Mouse (Mus musculus) E14TG2a.4 (cell line): ENCODE measurements around the gene Rps6ka3.

Experiments used
- H3K27me3 ChIP-seq: 2 replicates; pipeline ENCODE4 v1.6.1; 2014; ENCODE audit warnings: low read length, control low read depth; ENCODE audit not compliant: insufficient read depth
- H3K36me3 ChIP-seq: 2 replicates; pipeline ENCODE4 v1.6.1; 2014; ENCODE audit warnings: low read length, control low read depth; ENCODE audit not compliant: insufficient read depth
- H3K4me1 ChIP-seq: replicated peaks from 2 replicates; pipeline ENCODE4 v1.6.1; 2014; ENCODE audit warnings: low read depth, low read length, control low read depth
- H3K4me3 ChIP-seq: replicated peaks from 2 replicates; pipeline ENCODE4 v1.5.1; 2014; ENCODE audit warnings: mild to moderate bottlenecking, low read length
- H3K9me3 ChIP-seq: 2 replicates; pipeline ENCODE4 v1.6.1; 2014; ENCODE audit warnings: low read length, control low read depth
- CTCF ChIP-seq: conservative IDR thresholded peaks from 2 replicates; pipeline ENCODE4 v1.5.1; 2014; ENCODE audit warnings: low read length
- NANOG ChIP-seq: IDR thresholded peaks from 2 replicates; pipeline ENCODE4 v1.6.1; 2014; ENCODE audit warnings: borderline replicate concordance, low read length, mixed read lengths
- POU5F1 ChIP-seq: IDR thresholded peaks from 2 replicates; pipeline ENCODE4 v1.6.1; 2014; ENCODE audit warnings: low read length, borderline replicate concordance

The Rps6ka3 gene

GRCm38 (mm10) chrX:159210007-159210406, at the start of gene Rps6ka3:
TSS of gene Rps6ka3 (plus strand) at chrX:159210307.
- H3K36me3 ChIP-seq = no peaks in the 10 kb centered on the region
- TF ChIP-seq CTCF (no peak), POU5F1 (no peak), NANOG (no peak)

GRCm38 (mm10) chrX:159169200-159169599, 40.9 kb upstream of the Rps6ka3 start:
- Histone ChIP-seq H3K27me3 (no peaks in the 10 kb centered on the region), H3K4me3 (no peak overlapping the region), H3K9me3 (no peaks in the 10 kb centered on the region), H3K4me1 (no peaks in the 10 kb centered on the region), H3K36me3 (no peaks in the 10 kb centered on the region)
- TF ChIP-seq NANOG = no peak
- TF ChIP-seq CTCF = no peak
- TF ChIP-seq POU5F1 = no peak

More at GRCm38 (mm10) chrX:159210007-159210406, at the start of gene Rps6ka3:
- Histone ChIP-seq H3K4me3 (no peak within 1 kb of the TSS), H3K4me1 (no peaks in the 10 kb centered on the region), H3K9me3 (no peaks in the 10 kb centered on the region), H3K27me3 (no peaks in the 10 kb centered on the region)

- Histone ChIP-seq H3K4me1 (no peaks in the 10 kb centered on the region), H3K36me3 (no peaks in the 10 kb centered on the region), H3K9me3 (no peaks in the 10 kb centered on the region), H3K27me3 (no peaks in the 10 kb centered on the region), H3K4me3 (no peak overlapping the region)
- TF ChIP-seq CTCF = no peak
- no peak for TF ChIP-seq POU5F1
- no peak for TF ChIP-seq NANOG
These were observed 38.5 kb upstream of the Rps6ka3 start for GRCm38 (mm10) chrX:159171579-159171978.

GRCm38 (mm10) chrX:159191581-159191980, 18.5 kb upstream of the Rps6ka3 start:
- Histone ChIP-seq H3K36me3 (no peaks in the 10 kb centered on the region), H3K4me1 (no peaks in the 10 kb centered on the region), H3K9me3 (no peaks in the 10 kb centered on the region), H3K4me3 (no peak overlapping the region), H3K27me3 (no peaks in the 10 kb centered on the region)
- TF ChIP-seq NANOG (no peak), CTCF (no peak), POU5F1 (no peak)

- no peak for TF ChIP-seq CTCF
- TF ChIP-seq NANOG = no peak
- TF ChIP-seq POU5F1 = no peak
These were observed 10.6 kb upstream of the Rps6ka3 start for GRCm38 (mm10) chrX:159199495-159199894.

GRCm38 (mm10) chrX:159200101-159200500, 10.0 kb upstream of the Rps6ka3 start:
- H3K4me3 ChIP-seq = no peak overlapping the region
- no peaks in the 10 kb centered on the region for H3K27me3 ChIP-seq
- no peaks in the 10 kb centered on the region for H3K4me1 ChIP-seq
- no peaks in the 10 kb centered on the region for H3K9me3 ChIP-seq
- TF ChIP-seq POU5F1 (no peak), NANOG (no peak), CTCF (no peak)
- no peaks in the 10 kb centered on the region for H3K36me3 ChIP-seq

More at GRCm38 (mm10) chrX:159199495-159199894, 10.6 kb upstream of the Rps6ka3 start:
- no peaks in the 10 kb centered on the region for H3K9me3 ChIP-seq
- no peaks in the 10 kb centered on the region for H3K27me3 ChIP-seq
- H3K36me3 ChIP-seq = no peaks in the 10 kb centered on the region
- no peaks in the 10 kb centered on the region for H3K4me1 ChIP-seq
- H3K4me3 ChIP-seq = no peak overlapping the region

- TF ChIP-seq CTCF (no peak), NANOG (no peak), POU5F1 (no peak)
- H3K36me3 ChIP-seq = no peaks in the 10 kb centered on the region
- no peaks in the 10 kb centered on the region for H3K4me1 ChIP-seq
- no peaks in the 10 kb centered on the region for H3K27me3 ChIP-seq
- no peak overlapping the region for H3K4me3 ChIP-seq
- H3K9me3 ChIP-seq = no peaks in the 10 kb centered on the region
These were observed 931 bp downstream of the Rps6ka3 start for GRCm38 (mm10) chrX:159210892-159211583.

GRCm38 (mm10) chrX:159215253-159215652, 5.1 kb downstream of the Rps6ka3 start:
- Histone ChIP-seq H3K27me3 (no peaks in the 10 kb centered on the region), H3K9me3 (no peaks in the 10 kb centered on the region), H3K36me3 (no peaks in the 10 kb centered on the region), H3K4me1 (no peaks in the 10 kb centered on the region), H3K4me3 (no peak overlapping the region)
- TF ChIP-seq NANOG (no peak), POU5F1 (no peak), CTCF (no peak)

GRCm38 (mm10) chrX:159222474-159222873, 12.4 kb downstream of the Rps6ka3 start:
- Histone ChIP-seq H3K36me3 (no peaks in the 10 kb centered on the region), H3K4me3 (no peak overlapping the region), H3K4me1 (no peaks in the 10 kb centered on the region), H3K27me3 (no peaks in the 10 kb centered on the region), H3K9me3 (no peaks in the 10 kb centered on the region)
- TF ChIP-seq CTCF = no peak
- TF ChIP-seq POU5F1 = no peak
- no peak for TF ChIP-seq NANOG
